Mouse (Mus musculus) liver, adult 2 months (tissue): Measurements from ENCODE around the gene Gm15319. TPM values are rescaled to one million over a fixed set of nuclear protein-coding genes. Genes with fewer than 3 reads are reported as not detected.
"Not testable (repeated sequence)": the region's sequence is repeated elsewhere in the genome, so short reads cannot be mapped to it uniquely, and the experiment has no call there.

ENCODE experiments used
- DNase-seq: peaks from one replicate; pipeline ENCODE4 v3.0.0-alpha.2; 2011; ENCODE audit warnings: low read depth, low spot score; ENCODE audit errors: extremely low read depth
- H3K27ac ChIP-seq: fragments of 200-500 bp; replicated peaks from 2 replicates; pipeline ENCODE4 v1.5.1; 2012; ENCODE audit warnings: low read depth, mild to moderate bottlenecking, control low read depth, inconsistent platforms, low read length; ENCODE audit not compliant: insufficient read depth
- H3K27me3 ChIP-seq: fragments of 200-500 bp; 2 replicates; pipeline ENCODE4 v1.6.1; 2012; ENCODE audit warnings: mild to moderate bottlenecking, moderate library complexity, low read length, inconsistent platforms; ENCODE audit not compliant: control insufficient read depth, insufficient read depth
- H3K36me3 ChIP-seq: fragments of 200-500 bp; 2 replicates; pipeline ENCODE4 v1.6.1; 2012; ENCODE audit warnings: low read length, inconsistent platforms; ENCODE audit not compliant: control insufficient read depth, insufficient read depth
- H3K4me1 ChIP-seq: fragments of 200-500 bp; 2 replicates; pipeline ENCODE4 v1.6.1; 2011; ENCODE audit warnings: low read length; ENCODE audit not compliant: control insufficient read depth, insufficient read depth
- H3K4me3 ChIP-seq: fragments of 200-500 bp; 2 replicates; pipeline ENCODE4 v1.5.1; 2011; ENCODE audit warnings: low read depth, mild to moderate bottlenecking, control low read depth, low read length, moderate library complexity; ENCODE audit not compliant: insufficient read depth
- H3K79me2 ChIP-seq: fragments of 200-500 bp; 2 replicates; pipeline ENCODE4 v1.6.1; 2012; ENCODE audit warnings: inconsistent platforms, mild to moderate bottlenecking, low read length, moderate library complexity; ENCODE audit not compliant: control insufficient read depth, insufficient read depth
- H3K9ac ChIP-seq: fragments of 200-500 bp; 2 replicates; pipeline ENCODE4 v1.6.1; 2012; ENCODE audit warnings: low read depth, mild to moderate bottlenecking, control low read depth, inconsistent platforms, low read length
- WGBS: fragments of 180-500 bp; shearing (Covaris S2); methylation state at CpG from one replicate; pipeline ENCODE4 v1.1.7; 2018; 5-methylcytosine and 5-hydroxymethylcytosine counted together
- polyA plus RNA-seq: library from polyadenylated mRNA; depleted of rRNA; stranded (reverse); fragments of >200 nt; gene quantifications from 2 replicates; pipeline ENCODE4 v1.2.3, GENCODE M21; 2012; rRNA removed
- total RNA-seq: library from RNA; depleted of rRNA; stranded (reverse); fragments of >200 nt; gene quantifications from 2 replicates; pipeline ENCODE4 v1.2.3, GENCODE M21; 2014; rRNA removed

The Gm15319 gene
- 0.09 TPM in 1 of 2 replicates, not detected in the other for total RNA-seq
- polyA plus RNA-seq, result not detected in 2 replicates

DNA sequence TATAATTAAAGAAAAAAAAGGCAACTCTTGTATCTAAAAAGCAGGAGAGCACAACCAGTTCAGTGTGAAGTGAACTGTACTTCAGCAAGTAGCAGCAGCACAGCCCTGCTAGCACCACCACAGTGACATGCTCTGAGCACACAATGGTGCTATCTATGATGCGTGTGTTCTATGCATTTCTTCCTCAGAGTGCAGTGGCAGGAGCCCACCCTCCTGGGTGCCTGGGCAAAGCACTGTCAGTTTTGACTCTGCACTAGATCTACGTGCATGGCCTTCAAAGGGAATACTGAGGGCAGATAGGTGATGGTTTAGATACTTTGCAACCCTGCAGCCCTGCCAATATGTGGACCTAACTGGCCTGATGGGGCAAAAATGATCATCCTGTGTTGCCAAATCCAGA, at the start of gene Gm15319:
TSS of gene Gm15319 (minus strand) at position 101 of the 400 bp plus-strand sequence.
- not testable (repeated sequence) for DNase-seq, H3K27ac ChIP-seq, H3K36me3 ChIP-seq, H3K79me2 ChIP-seq, H3K4me1 ChIP-seq, H3K9ac ChIP-seq, H3K27me3 ChIP-seq, H3K4me3 ChIP-seq
- WGBS, result no CpG with 5 or more reads among the region's 2 CpGs

GRCm38 (mm10) chr8:20410355-20410754, 47.3 kb upstream of the Gm15319 start:
- not testable (repeated sequence) for H3K4me1 ChIP-seq, H3K36me3 ChIP-seq, H3K79me2 ChIP-seq, DNase-seq, H3K27me3 ChIP-seq, H3K27ac ChIP-seq, H3K4me3 ChIP-seq, H3K9ac ChIP-seq
- 78% methylated on average over 1 of the region's 3 CpGs for WGBS

DNA sequence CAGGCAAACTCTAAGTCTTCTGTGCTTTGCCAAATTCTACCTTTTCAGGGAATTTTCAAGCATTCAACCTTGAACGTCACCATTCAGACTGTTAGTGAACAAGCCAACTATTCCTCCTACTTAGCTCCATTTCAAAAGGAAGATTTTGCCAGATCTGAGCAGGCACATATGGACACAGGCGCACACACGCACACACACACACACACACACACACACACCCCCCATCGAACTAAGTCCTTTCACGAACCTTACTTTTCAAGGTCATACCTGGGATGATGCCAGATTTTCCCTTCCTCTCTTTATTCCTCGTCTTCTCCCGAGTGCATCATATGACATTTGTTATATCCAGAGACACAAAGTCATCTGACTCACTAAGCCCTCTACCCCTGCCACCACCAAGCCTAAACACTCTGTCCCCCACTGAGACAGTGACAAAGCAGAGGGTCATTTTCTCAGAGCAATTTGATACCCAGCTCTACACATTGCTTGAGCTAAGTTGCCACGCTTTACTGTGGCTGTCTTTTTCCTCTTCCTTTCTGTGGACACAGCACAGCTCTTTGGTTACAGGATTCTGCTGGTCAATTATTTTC, 45.5 kb upstream of the Gm15319 start:
- not testable (repeated sequence) for H3K4me3 ChIP-seq, H3K27me3 ChIP-seq, H3K79me2 ChIP-seq, H3K27ac ChIP-seq, DNase-seq, H3K4me1 ChIP-seq, H3K9ac ChIP-seq, H3K36me3 ChIP-seq
- 88% methylated on average over 8 of the region's 8 CpGs for WGBS

DNA sequence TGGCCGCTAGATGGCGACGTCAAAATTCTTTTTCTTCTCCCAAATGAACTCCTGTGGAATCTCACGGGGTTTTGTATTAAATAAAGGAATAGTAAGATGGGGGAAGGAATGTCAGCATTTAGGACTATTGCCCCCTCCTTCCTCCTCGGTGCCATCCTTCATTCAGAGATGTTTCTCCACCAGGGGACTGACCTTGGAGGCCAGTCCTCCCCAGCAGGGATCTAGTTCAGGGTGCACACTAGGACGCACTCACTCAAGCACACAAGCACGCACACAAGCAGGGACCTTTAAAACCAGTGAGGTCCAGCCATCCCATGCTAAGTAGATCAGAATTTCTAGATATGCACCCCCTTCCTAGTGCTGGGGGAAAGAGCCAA, 26.3 kb upstream of the Gm15319 start:
- 26% methylated on average over 5 of the region's 7 CpGs for WGBS
- H3K79me2 ChIP-seq, H3K9ac ChIP-seq, H3K27me3 ChIP-seq, H3K27ac ChIP-seq, DNase-seq, H3K4me1 ChIP-seq, H3K4me3 ChIP-seq, H3K36me3 ChIP-seq: not testable (repeated sequence)

DNA sequence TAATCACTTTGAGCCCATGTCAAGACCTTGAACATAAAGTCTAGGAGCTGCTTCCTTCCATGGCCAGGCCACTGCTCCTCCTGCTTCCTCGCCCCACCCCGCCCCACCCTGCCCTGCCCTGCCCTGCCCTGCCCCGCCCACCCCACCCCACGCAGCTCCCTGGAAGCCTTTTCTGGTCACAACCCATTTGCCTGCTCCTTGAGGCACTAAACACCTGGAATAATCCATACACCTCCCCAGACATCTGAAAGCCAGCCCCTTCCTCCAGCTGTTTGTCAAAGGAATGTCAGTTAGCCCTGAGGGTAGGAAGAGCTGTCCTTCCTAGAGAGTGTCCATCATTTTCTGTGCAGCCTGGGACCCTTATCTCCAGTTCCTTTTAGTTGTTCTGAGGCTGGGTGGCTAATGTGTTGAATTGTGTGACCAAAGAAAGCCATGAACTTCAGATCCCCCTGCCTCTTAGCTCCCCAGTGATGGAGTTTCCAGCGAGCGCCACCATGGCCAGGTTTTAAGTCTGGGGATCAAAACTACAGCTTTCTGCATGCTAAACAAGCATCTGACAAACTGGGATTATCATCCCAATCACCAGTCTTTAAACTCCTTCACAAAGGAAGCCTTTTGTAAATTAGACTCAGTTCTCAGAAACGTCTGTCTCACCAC, 25.8 kb upstream of the Gm15319 start:
- H3K4me3 ChIP-seq, H3K36me3 ChIP-seq, H3K9ac ChIP-seq, H3K27me3 ChIP-seq, H3K27ac ChIP-seq, H3K4me1 ChIP-seq, H3K79me2 ChIP-seq, DNase-seq: not testable (repeated sequence)
- WGBS, result 40% methylated on average over 3 of the region's 7 CpGs

DNA sequence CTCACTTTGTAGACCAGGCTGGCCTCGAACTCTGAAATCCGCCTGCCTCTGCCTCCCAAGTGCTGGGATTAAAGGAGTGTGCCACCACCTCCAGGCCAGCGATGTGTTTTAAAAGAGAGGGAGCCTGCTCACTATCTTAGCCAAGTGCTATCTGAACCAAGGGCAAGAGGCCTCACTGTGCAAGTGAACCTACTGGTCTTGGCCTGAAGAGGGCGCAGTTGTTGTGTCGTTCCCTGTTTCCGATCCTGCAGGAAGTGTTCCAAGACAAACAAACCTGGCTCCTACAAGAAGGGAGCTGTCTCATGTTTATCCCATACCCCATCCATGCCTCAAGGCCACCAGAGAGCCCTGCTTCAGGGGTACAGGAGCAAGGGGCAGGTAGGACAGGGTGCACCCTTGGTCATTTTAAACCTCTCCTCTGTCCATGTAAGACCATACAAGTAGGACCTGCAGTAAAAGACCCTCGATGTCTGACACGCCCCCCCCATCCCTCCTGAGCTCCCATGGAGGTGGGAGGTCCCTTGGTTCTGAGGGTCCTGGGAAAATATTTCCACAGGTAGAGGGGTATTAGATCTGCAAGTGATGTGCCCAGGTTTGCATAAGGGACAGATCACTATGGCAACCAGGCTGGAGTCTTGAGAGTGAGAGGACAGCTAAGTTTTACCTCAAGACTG, 24.2 kb upstream of the Gm15319 start:
- H3K9ac ChIP-seq, H3K4me3 ChIP-seq, DNase-seq, H3K27ac ChIP-seq, H3K4me1 ChIP-seq, H3K36me3 ChIP-seq, H3K79me2 ChIP-seq, H3K27me3 ChIP-seq: not testable (repeated sequence)
- 83% methylated on average over 2 of the region's 8 CpGs for WGBS

- H3K27ac ChIP-seq, H3K79me2 ChIP-seq, H3K9ac ChIP-seq, H3K4me3 ChIP-seq, H3K4me1 ChIP-seq, H3K36me3 ChIP-seq, DNase-seq, H3K27me3 ChIP-seq: not testable (repeated sequence)
- 11% methylated on average over 1 of the region's 2 CpGs for WGBS
These were observed 22.0 kb upstream of the Gm15319 start for GRCm38 (mm10) chr8:20384990-20385389.

DNA sequence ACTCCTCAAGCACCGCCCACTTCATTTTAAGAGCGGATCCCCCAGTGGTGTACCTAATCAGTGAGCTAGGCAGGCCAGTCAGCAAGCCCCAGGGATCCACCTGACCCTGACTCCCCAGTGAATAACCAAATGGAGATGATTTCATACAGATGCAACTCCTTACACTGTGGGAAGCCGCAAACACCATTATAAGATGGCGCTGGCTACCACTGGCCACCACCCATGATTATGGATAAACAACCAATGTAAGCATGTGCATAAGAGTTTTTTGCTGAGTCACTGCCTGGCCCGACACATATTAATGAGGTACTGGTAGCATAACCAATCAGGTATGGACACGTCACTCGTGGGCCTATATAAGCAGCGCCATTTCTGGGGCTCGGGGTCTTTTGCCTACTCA, 21.1 kb upstream of the Gm15319 start:
- H3K36me3 ChIP-seq, H3K9ac ChIP-seq, H3K27ac ChIP-seq, DNase-seq, H3K79me2 ChIP-seq, H3K27me3 ChIP-seq, H3K4me3 ChIP-seq, H3K4me1 ChIP-seq: not testable (repeated sequence)
- 90% methylated on average over 9 of the region's 9 CpGs for WGBS

GRCm38 (mm10) chr8:20382146-20382545, 19.1 kb upstream of the Gm15319 start:
- not testable (repeated sequence) for H3K36me3 ChIP-seq, H3K27me3 ChIP-seq, DNase-seq, H3K27ac ChIP-seq, H3K79me2 ChIP-seq, H3K9ac ChIP-seq, H3K4me3 ChIP-seq, H3K4me1 ChIP-seq
- 78% methylated on average over 2 of the region's 2 CpGs for WGBS
